Mouse (Mus musculus) C2C12 (cell line): ENCODE measurements at regions not wholly inside any gene's neighbourhood (a gene's known extent, or its start where the extent isn't known, plus 50 kb on each side); places are given as distances from the start of the nearest gene placed in this dataset.

Experiments used
- CEBPB ChIP-seq: IDR thresholded peaks from one replicate; pipeline ENCODE4 v1.6.1; 2011; ENCODE audit warnings: low read depth, mild to moderate bottlenecking, control low read depth, moderate library complexity
- CTCF ChIP-seq: IDR thresholded peaks from one replicate; pipeline ENCODE4 v1.5.1; 2011; ENCODE audit not compliant: control insufficient read depth, insufficient read depth, insufficient read length
- FOSL1 ChIP-seq: IDR thresholded peaks from one replicate; pipeline ENCODE4 v1.8.0; 2011; ENCODE audit warnings: mild to moderate bottlenecking, low read length; ENCODE audit not compliant: poor library complexity, insufficient read depth, severe bottlenecking
- MAX ChIP-seq: IDR thresholded peaks from one replicate; pipeline ENCODE4 v1.6.1; 2011; ENCODE audit warnings: mild to moderate bottlenecking, control low read depth
- MYOD1 ChIP-seq: IDR thresholded peaks from one replicate; pipeline ENCODE4 v1.6.1; 2011; ENCODE audit warnings: low read depth; ENCODE audit not compliant: control insufficient read depth, insufficient read length
- MYOG ChIP-seq: IDR thresholded peaks from one replicate; pipeline ENCODE4 v1.6.1; 2011; ENCODE audit not compliant: control insufficient read depth, insufficient read length; ENCODE audit errors: extremely low read depth
- USF1 ChIP-seq: IDR thresholded peaks from one replicate; pipeline ENCODE4 v1.6.1; 2011; ENCODE audit warnings: low read depth, mild to moderate bottlenecking, control low read depth, moderate library complexity

- no peak for TF ChIP-seq CTCF
- no peak for TF ChIP-seq MAX
- TF ChIP-seq USF1 = no peak
- TF ChIP-seq CEBPB = no peak
- no peak for TF ChIP-seq MYOD1
- TF ChIP-seq MYOG = no peak
- no peak for TF ChIP-seq FOSL1
Observed at GRCm38 (mm10) chr1:72955387-72955786, 60.3 kb downstream of the Tnp1 start.
